Mouse (Mus musculus) stomach, embryonic 14.5 days (tissue): ENCODE data around the gene Scfd2. TPM values are rescaled to one million over a fixed set of nuclear protein-coding genes. Genes with fewer than 3 reads are reported as not detected.
A peak's percentile ranks its signal among the peaks of the same experiment; 100 is the strongest.

ENCODE experiments used
- ATAC-seq: fragments of 200-750 bp; cut with Nextera tagmentation; 2 replicates; pipeline ENCODE4 v1.8.0; 2017; ENCODE audit warnings: low read depth, moderate TSS enrichment; ENCODE audit not compliant: insufficient number of reproducible peaks, insufficient read depth, low FRiP score
- H3K27ac ChIP-seq: fragments of 300-500 bp; sonication (generic); 2 replicates; pipeline ENCODE4 v1.5.1; 2014; ENCODE audit warnings: mild to moderate bottlenecking, low read length, moderate library complexity, mixed read lengths
- H3K27me3 ChIP-seq: fragments of 300-500 bp; sonication (generic); 2 replicates; pipeline ENCODE4 v1.6.1; 2014; ENCODE audit warnings: low read length, control low read depth, mixed read lengths; ENCODE audit not compliant: control insufficient read depth, insufficient read depth
- H3K36me3 ChIP-seq: fragments of 300-500 bp; sonication (generic); 2 replicates; pipeline ENCODE4 v1.6.1; 2014; ENCODE audit warnings: mild to moderate bottlenecking, control low read depth, low read length, moderate library complexity, mixed read lengths; ENCODE audit not compliant: control insufficient read depth, insufficient read depth
- H3K4me1 ChIP-seq: fragments of 300-500 bp; sonication (generic); 2 replicates; pipeline ENCODE4 v1.6.1; 2014; ENCODE audit warnings: low read length, control low read depth, mixed read lengths; ENCODE audit not compliant: control insufficient read depth, insufficient read depth
- H3K4me2 ChIP-seq: fragments of 300-500 bp; sonication (generic); replicated peaks from 2 replicates; pipeline ENCODE4 v1.6.1; 2014; ENCODE audit warnings: low read depth, low read length, control low read depth
- H3K4me3 ChIP-seq: fragments of 300-500 bp; sonication (generic); 2 replicates; pipeline ENCODE4 v1.5.1; 2014; ENCODE audit warnings: low read depth, low read length, control low read depth
- H3K9ac ChIP-seq: fragments of 300-500 bp; sonication (generic); replicated peaks from 2 replicates; pipeline ENCODE4 v1.6.1; 2014; ENCODE audit warnings: low read depth, mild to moderate bottlenecking, control low read depth, low read length, moderate library complexity, mixed read lengths
- H3K9me3 ChIP-seq: fragments of 300-500 bp; sonication (generic); 2 replicates; pipeline ENCODE4 v1.6.1; 2016; ENCODE audit warnings: low read depth, low read length, control low read depth; ENCODE audit not compliant: control insufficient read depth
- WGBS: fragments of 180-500 bp; shearing (Covaris S2); extraction: QIAGEN DNeasy Blood & Tissue Kit; methylation state at CpG from one replicate; pipeline ENCODE4 v1.1.7; 2014; 5-methylcytosine and 5-hydroxymethylcytosine counted together
- polyA plus RNA-seq: library from polyadenylated mRNA; unstranded; fragments of >200 nt; fragmentation: Nextera tagmentation; extraction: Ambion mirVana; gene quantifications from 2 replicates; pipeline ENCODE4 v1.2.1, GENCODE M21; 2014

Scfd2 gene
- polyA plus RNA-seq, 1 experiment from 2014 or later: 15.0 TPM

DNA sequence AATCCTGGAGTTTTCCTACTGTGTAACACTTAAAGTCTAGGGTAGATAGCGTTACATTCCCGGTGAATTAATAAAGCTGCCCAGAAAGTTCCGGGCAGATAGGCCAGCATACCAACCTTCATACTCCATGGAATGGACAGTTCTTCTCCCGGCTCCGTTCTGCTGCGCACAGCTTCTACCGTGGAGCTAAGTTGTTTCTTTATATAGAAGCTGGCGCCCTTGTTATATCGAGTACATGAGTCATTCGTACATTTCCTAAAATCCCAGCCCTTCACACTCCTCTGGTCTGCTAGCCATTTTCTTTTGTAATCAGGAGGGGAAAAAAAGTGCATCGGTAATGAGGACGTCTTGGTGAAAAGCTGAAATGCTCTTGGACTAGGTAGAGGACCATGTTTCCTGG, 343.5 kb downstream of the Scfd2 start:
- H3K9ac ChIP-seq: no peak overlapping the region
- H3K4me3 ChIP-seq: no peak overlapping the region
- no peak for ATAC-seq
- H3K27me3 ChIP-seq: no peaks in the 10 kb centered on the region
- no peaks in the 10 kb centered on the region for H3K4me1 ChIP-seq
- no peaks in the 10 kb centered on the region for H3K36me3 ChIP-seq
- H3K9me3 ChIP-seq: no peaks in the 10 kb centered on the region
- no peak overlapping the region for H3K4me2 ChIP-seq
- 86% methylated on average over 12 of the region's 12 CpGs for WGBS
- no peak overlapping the region for H3K27ac ChIP-seq

DNA sequence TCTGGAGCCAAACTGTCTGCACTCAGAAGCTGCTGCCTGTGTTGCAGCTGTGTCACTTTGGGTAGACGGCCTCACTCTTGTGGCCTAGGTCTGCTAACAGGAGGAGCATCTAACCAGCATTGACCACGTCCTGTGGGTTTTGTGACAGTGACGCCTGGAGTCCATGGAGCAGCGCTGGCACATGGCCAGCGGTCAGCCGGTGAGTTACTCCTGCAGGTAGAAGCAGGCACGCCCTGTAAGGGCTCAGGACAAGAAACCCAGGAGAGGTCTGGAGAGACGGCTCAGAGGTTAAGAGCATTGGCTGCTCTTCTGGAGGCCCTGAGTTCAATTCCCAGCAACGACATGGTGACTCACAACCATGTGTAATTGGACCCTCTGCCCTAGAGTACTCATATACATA, 347.0 kb downstream of the Scfd2 start:
- Histone ChIP-seq H3K4me3 (no peak overlapping the region), H3K4me1 (no peaks in the 10 kb centered on the region; the same call in 1 of the 2 replicates), H3K27ac (no peak overlapping the region), H3K9ac (no peak overlapping the region), H3K9me3 (no peaks in the 10 kb centered on the region), H3K4me2 (no peak overlapping the region), H3K27me3 (no peaks in the 10 kb centered on the region), H3K36me3 (no peaks in the 10 kb centered on the region)
- WGBS: 62% methylated on average over 9 of the region's 9 CpGs
- no peak for ATAC-seq

- no peaks in the 10 kb centered on the region for H3K36me3 ChIP-seq
- no peaks in the 10 kb centered on the region for H3K9me3 ChIP-seq
- no peaks in the 10 kb centered on the region for H3K27me3 ChIP-seq
- no peak overlapping the region for H3K4me2 ChIP-seq
- WGBS: 56% methylated on average over 10 of the region's 10 CpGs
- no peak overlapping the region for H3K9ac ChIP-seq
- H3K4me3 ChIP-seq: no peak overlapping the region
- H3K27ac ChIP-seq: no peak overlapping the region
- no peak for ATAC-seq
- no peaks in the 10 kb centered on the region; the same call in 1 of the 2 replicates for H3K4me1 ChIP-seq
These were observed 348.4 kb downstream of the Scfd2 start for GRCm38 (mm10) chr5:74183118-74183517.

GRCm38 (mm10) chr5:74180216-74180615, 351.3 kb downstream of the Scfd2 start:
- no peak overlapping the region for H3K4me2 ChIP-seq

DNA sequence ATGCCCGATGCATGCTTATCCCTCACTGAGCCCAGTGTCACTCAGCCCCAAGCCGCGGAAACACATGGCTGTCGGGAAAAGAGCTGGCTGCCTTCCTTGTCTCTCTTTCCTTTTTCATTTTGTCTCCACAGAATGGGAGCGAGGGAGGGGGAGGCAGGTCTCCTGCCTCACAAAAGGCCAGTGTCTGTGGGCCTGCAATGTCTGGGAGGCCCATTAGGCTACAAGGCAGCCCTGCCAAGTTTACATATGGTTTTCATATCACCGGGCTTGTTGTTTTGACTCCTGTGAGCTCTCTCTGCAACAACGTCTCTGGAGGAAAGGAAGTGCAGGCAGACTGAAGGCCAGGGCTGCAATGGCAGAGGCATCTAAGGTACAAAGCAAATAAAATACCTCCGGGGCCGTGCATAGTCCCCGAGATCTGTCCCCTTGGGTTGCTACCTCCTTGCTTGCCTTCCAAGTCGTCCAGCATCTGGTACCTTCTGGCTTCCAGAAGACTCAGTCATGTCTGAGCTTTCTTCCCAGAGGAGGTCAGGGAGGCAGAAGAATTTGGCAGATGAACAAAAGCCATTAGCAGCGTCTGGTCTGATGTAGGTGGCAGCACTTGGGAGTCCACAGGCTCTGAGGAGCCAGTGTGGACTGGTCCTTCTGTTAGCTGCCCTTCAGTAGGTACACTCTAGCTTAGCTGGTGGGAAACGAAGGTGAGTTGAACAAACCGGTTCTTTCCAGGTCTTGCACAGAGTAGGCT, 355.9 kb downstream of the Scfd2 start:
- Histone ChIP-seq H3K4me3 (no peak overlapping the region), H3K27ac (peak overlapping the region; percentile 62), H3K36me3 (no peaks in the 10 kb centered on the region), H3K9ac (no peak overlapping the region), H3K4me1 (peaks cover 38% of the 10 kb centered on the region), H3K9me3 (no peaks in the 10 kb centered on the region), H3K4me2 (peak overlapping the region; percentile 0; the same call in 1 of the 2 replicates), H3K27me3 (no peaks in the 10 kb centered on the region)
- 32% methylated on average over 14 of the region's 14 CpGs for WGBS
- peak; percentile 35; the same call in 1 of the 2 replicates for ATAC-seq

More at GRCm38 (mm10) chr5:74180216-74180615, 351.3 kb downstream of the Scfd2 start:
- WGBS: 30% methylated on average over 10 of the region's 10 CpGs
- Histone ChIP-seq H3K4me1 (peaks cover 16% of the 10 kb centered on the region), H3K9ac (no peak overlapping the region), H3K27me3 (no peaks in the 10 kb centered on the region), H3K36me3 (no peaks in the 10 kb centered on the region), H3K27ac (no peak overlapping the region), H3K4me3 (no peak overlapping the region), H3K9me3 (no peaks in the 10 kb centered on the region)
- ATAC-seq: no peak

DNA sequence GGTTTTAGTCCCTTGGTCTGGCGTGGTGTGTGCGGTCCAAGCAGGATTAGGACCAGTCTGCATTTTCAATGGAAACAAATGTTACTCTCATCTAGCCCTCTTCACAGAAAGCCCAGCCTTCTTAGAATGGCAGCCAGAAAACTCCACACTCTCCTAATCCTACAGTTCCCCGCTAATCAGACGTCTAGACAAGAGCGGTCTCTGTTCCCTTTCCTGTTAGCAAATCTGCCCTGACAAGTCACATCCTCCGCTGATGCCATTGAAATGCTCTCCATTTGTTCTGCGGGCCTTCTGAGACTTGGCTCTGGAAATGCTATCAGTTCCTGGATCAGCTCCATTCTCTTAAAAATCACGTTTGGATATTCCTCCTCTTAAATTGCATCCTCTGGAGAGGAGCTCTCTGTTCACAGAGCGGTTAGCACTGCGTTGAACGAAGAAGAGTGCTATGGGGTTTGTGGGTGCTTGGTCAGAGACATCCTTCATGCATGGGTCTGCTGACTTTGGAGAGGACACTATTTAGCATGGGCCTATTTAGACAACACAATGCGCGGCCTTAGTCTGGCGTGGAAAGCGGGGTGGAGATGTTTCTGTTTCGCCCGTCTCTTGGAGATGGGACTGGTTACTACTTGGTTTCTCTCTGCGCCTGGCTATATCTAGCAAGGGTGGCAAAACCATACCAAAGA, 358.3 kb downstream of the Scfd2 start:
- H3K27ac ChIP-seq: peak overlapping the region; percentile 74; the same call in 1 of the 2 replicates
- H3K4me1 ChIP-seq: peaks cover 47% of the 10 kb centered on the region
- no peaks in the 10 kb centered on the region for H3K36me3 ChIP-seq
- H3K4me2 ChIP-seq: no peak overlapping the region
- H3K4me3 ChIP-seq: no peak overlapping the region
- ATAC-seq: peak; percentile 39
- H3K9ac ChIP-seq: no peak overlapping the region
- H3K9me3 ChIP-seq: no peaks in the 10 kb centered on the region
- 60% methylated on average over 18 of the region's 18 CpGs for WGBS
- no peaks in the 10 kb centered on the region for H3K27me3 ChIP-seq

- Histone ChIP-seq H3K4me1 (peaks cover 50% of the 10 kb centered on the region), H3K27ac (peak overlapping the region; percentile 45; the same call in 1 of the 2 replicates)
These were observed 359.4 kb downstream of the Scfd2 start for GRCm38 (mm10) chr5:74172208-74172607.

GRCm38 (mm10) chr5:74171768-74172167, 359.8 kb downstream of the Scfd2 start:
- Histone ChIP-seq H3K27ac (peak overlapping the region; percentile 45; the same call in 1 of the 2 replicates), H3K4me3 (no peak overlapping the region), H3K36me3 (no peaks in the 10 kb centered on the region), H3K27me3 (no peaks in the 10 kb centered on the region), H3K9ac (no peak overlapping the region), H3K9me3 (no peaks in the 10 kb centered on the region), H3K4me1 (peaks cover 49% of the 10 kb centered on the region), H3K4me2 (no peak overlapping the region)
- ATAC-seq: no peak
- WGBS: 58% methylated on average over 9 of the region's 9 CpGs

More at GRCm38 (mm10) chr5:74172208-74172607, 359.4 kb downstream of the Scfd2 start:
- Histone ChIP-seq H3K9ac (no peak overlapping the region), H3K9me3 (no peaks in the 10 kb centered on the region), H3K4me2 (no peak overlapping the region), H3K36me3 (no peaks in the 10 kb centered on the region), H3K4me3 (no peak overlapping the region), H3K27me3 (no peaks in the 10 kb centered on the region)
- ATAC-seq: 0 out of 2 replicates have a peak, but pooled peaks have one; percentile 59
- 37% methylated on average over 12 of the region's 12 CpGs for WGBS
